Comparison of ENCODE assay signal across 8 mouse cellular contexts in the genomic region with DNA sequence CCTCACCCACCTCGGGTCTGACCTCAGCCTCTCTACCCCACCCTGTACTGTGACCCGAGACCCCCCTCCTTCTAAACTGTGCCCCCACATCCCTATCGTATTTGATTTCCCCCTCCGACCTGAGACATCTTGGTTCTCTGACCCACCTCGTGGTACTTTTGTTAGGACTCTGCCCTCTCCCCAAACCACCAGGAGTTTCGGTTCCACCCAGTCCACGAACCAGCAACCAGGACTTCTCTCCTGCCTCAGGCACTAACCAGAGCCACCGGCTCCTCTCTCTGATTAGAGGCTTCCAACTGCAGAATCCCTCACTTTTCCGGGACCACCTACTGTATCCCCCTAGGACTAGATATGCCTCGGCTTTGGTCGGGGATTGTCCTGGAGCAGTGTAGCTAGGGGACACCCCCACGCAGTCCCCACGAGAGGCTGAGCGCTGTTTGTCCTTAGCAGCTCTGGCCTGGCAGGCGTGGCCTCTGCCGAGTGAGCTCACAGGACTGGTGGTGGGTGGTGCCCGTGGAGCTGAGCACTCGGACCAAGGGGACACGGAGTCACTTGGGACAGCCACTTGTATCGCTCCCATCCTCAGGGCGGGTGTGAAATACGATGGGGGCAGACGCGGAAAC. TPM values are rescaled to one million over a fixed set of nuclear protein-coding genes. Genes with fewer than 3 reads are reported as not detected.
DNase-seq lines count a peak whose midpoint lies in the region; ATAC-seq lines count a peak whose summit lies in the region.

No protein-coding gene starts in this region.

- peaks cover 73% of the 10 kb centered on the region for H3K27me3 ChIP-seq in heart, embryonic 16.5 days (ENCODE audit: control insufficient read depth, insufficient read depth, low read length)
- peaks cover 84% of the 10 kb centered on the region for H3K27me3 ChIP-seq in liver, embryonic 13.5 days
- H3K27me3 ChIP-seq in neural tube, embryonic 15.5 days (replicated peaks) = peaks cover 71% of the 10 kb centered on the region

- H3K4me2 ChIP-seq in heart, embryonic 16.5 days (ENCODE audit: low read depth, low read length) = peak overlapping the region; percentile 61
- peak overlapping the region; percentile 33 for H3K4me2 ChIP-seq in liver, embryonic 13.5 days
- peak overlapping the region; percentile 55 for H3K4me2 ChIP-seq in neural tube, embryonic 15.5 days

- peak overlapping the region; percentile 46 for H3K9ac ChIP-seq in heart, embryonic 16.5 days (ENCODE audit: low read length)
- H3K9ac ChIP-seq in liver, embryonic 13.5 days = no peak overlapping the region
- no peak overlapping the region for H3K9ac ChIP-seq in neural tube, embryonic 15.5 days (replicated peaks)

- H3K27ac ChIP-seq in heart, embryonic 16.5 days (ENCODE audit: low read length) = no peak overlapping the region
- no peak overlapping the region for H3K27ac ChIP-seq in liver, embryonic 13.5 days
- H3K27ac ChIP-seq in neural tube, embryonic 15.5 days (replicated peaks) = no peak overlapping the region

- peaks cover 25% of the 10 kb centered on the region for H3K4me1 ChIP-seq in heart, embryonic 16.5 days (ENCODE audit: control insufficient read depth, insufficient read depth, low read length)
- peaks cover 27% of the 10 kb centered on the region for H3K4me1 ChIP-seq in liver, embryonic 13.5 days (replicated peaks)
- peaks cover 41% of the 10 kb centered on the region for H3K4me1 ChIP-seq in neural tube, embryonic 15.5 days

- H3K9me3 ChIP-seq in heart, embryonic 16.5 days (replicated peaks; ENCODE audit: control insufficient read depth, low read length) = no peaks in the 10 kb centered on the region
- no peaks in the 10 kb centered on the region for H3K9me3 ChIP-seq in liver, embryonic 13.5 days (replicated peaks)
- no peaks in the 10 kb centered on the region for H3K9me3 ChIP-seq in neural tube, embryonic 15.5 days (replicated peaks)

- intact Hi-C loops in left cerebral cortex, postnatal 10 days (cut with DNase I) = no loop called here

- H3K36me3 ChIP-seq in heart, embryonic 16.5 days (ENCODE audit: control insufficient read depth, insufficient read depth) = no peaks in the 10 kb centered on the region; the same call in 1 of the 2 replicates
- peaks cover 8% of the 10 kb centered on the region for H3K36me3 ChIP-seq in liver, embryonic 13.5 days
- no peaks in the 10 kb centered on the region for H3K36me3 ChIP-seq in neural tube, embryonic 15.5 days

- WGBS in heart, embryonic 16.5 days = 6% methylated on average over 24 of the region's 24 CpGs
- 7% methylated on average over 24 of the region's 24 CpGs for WGBS in liver, embryonic 13.5 days (ENCODE audit: insufficient replicate concordance)
- WGBS in neural tube, embryonic 15.5 days = 6% methylated on average over 24 of the region's 24 CpGs

- no peak for ATAC-seq in heart, embryonic 16.5 days (replicated peaks; ENCODE audit: extremely low read depth, insufficient read depth, low FRiP score)
- ATAC-seq in liver, embryonic 13.5 days (ENCODE audit: low read depth) = no peak
- no peak for ATAC-seq in neural tube, embryonic 15.5 days (ENCODE audit: low FRiP score)

- H3K4me3 ChIP-seq in heart, embryonic 16.5 days (ENCODE audit: low read length) = peak overlapping the region; percentile 47
- peak overlapping the region; percentile 26; the same call in 1 of the 2 replicates for H3K4me3 ChIP-seq in liver, embryonic 13.5 days (replicated peaks)
- peak overlapping the region; percentile 24 for H3K4me3 ChIP-seq in neural tube, embryonic 15.5 days (replicated peaks)

- peak; percentile 21 to 36 for DNase-seq in lung, adult 18-20 months
- DNase-seq in lung, postnatal 25 days (ENCODE audit: low spot score) = no peak
- no peak for DNase-seq in liver, embryonic 13.5 days
- DNase-seq in left cerebral cortex, postnatal 10 days (ENCODE audit: extremely low spot score in 1 of 2, low spot score in 2 of 2) = no peak
- no peak for DNase-seq in frontal cortex, postnatal 10 days (ENCODE audit: low spot score in 2 of 2)
- DNase-seq in layer of hippocampus, postnatal 10 days (ENCODE audit: low spot score in 2 of 2) = no peak

RNA-seq across cellular contexts. Expression of gene Cilp2, which starts 0.9 kb away (rescaled TPM):
- polyA plus RNA-seq in heart, embryonic 16.5 days (2015; fragmentation: Nextera tagmentation; extraction: Ambion mirVana) = 0.29 and 0.47 TPM in 2 replicates
- 0.03 and 0.09 TPM in 2 replicates for polyA plus RNA-seq in liver, embryonic 13.5 days (2015; fragmentation: Nextera tagmentation; extraction: Ambion mirVana)
- polyA plus RNA-seq in neural tube, embryonic 15.5 days (2015; fragmentation: Nextera tagmentation; extraction: Ambion mirVana) = 5.3 and 6.0 TPM in 2 replicates
- 1 to 10 TPM; 2.5 to 2.6 TPM for total RNA-seq in left cerebral cortex, postnatal 10 days (2021)
- 1 to 10 TPM; 2.5 to 2.8 TPM for total RNA-seq in layer of hippocampus, postnatal 10 days (2021)

RNA-seq across cellular contexts. Expression of gene Tssk6, which starts 13.6 kb away (rescaled TPM):
- polyA plus RNA-seq in heart, embryonic 16.5 days (2015; fragmentation: Nextera tagmentation; extraction: Ambion mirVana) = 1.1 and 2.0 TPM in 2 replicates
- 2.4 and 2.5 TPM in 2 replicates for polyA plus RNA-seq in liver, embryonic 13.5 days (2015; fragmentation: Nextera tagmentation; extraction: Ambion mirVana)
- polyA plus RNA-seq in neural tube, embryonic 15.5 days (2015; fragmentation: Nextera tagmentation; extraction: Ambion mirVana) = 4.3 TPM in 2 replicates
- total RNA-seq in left cerebral cortex, postnatal 10 days (2021) = under 1 TPM; 0.26 to 0.53 TPM
- under 1 TPM; 0.49 to 0.62 TPM for total RNA-seq in layer of hippocampus, postnatal 10 days (2021)

RNA-seq across cellular contexts. Expression of gene Ndufa13, which starts 14.0 kb away (rescaled TPM):
- polyA plus RNA-seq in heart, embryonic 16.5 days (2015; fragmentation: Nextera tagmentation; extraction: Ambion mirVana) = 372 and 379 TPM in 2 replicates
- polyA plus RNA-seq in liver, embryonic 13.5 days (2015; fragmentation: Nextera tagmentation; extraction: Ambion mirVana) = 109 and 114 TPM in 2 replicates
- 190 and 209 TPM in 2 replicates for polyA plus RNA-seq in neural tube, embryonic 15.5 days (2015; fragmentation: Nextera tagmentation; extraction: Ambion mirVana)
- total RNA-seq in left cerebral cortex, postnatal 10 days (2021) = 100 to 1,000 TPM; 111 to 119 TPM
- 100 to 1,000 TPM; 137 to 147 TPM for total RNA-seq in layer of hippocampus, postnatal 10 days (2021)

RNA-seq across cellular contexts. Expression of gene Yjefn3, which starts 14.2 kb away (rescaled TPM):
- polyA plus RNA-seq in heart, embryonic 16.5 days (2015; fragmentation: Nextera tagmentation; extraction: Ambion mirVana) = 8.2 and 8.7 TPM in 2 replicates
- polyA plus RNA-seq in liver, embryonic 13.5 days (2015; fragmentation: Nextera tagmentation; extraction: Ambion mirVana) = 0.74 and 0.81 TPM in 2 replicates
- polyA plus RNA-seq in neural tube, embryonic 15.5 days (2015; fragmentation: Nextera tagmentation; extraction: Ambion mirVana) = 11.8 and 15.6 TPM in 2 replicates
- total RNA-seq in left cerebral cortex, postnatal 10 days (2021) = 10 to 100 TPM; 16.9 to 17.5 TPM
- total RNA-seq in layer of hippocampus, postnatal 10 days (2021) = 10 to 100 TPM; 11.8 to 14.1 TPM

RNA-seq across cellular contexts. Expression of gene Pbx4, which starts 56.1 kb away (rescaled TPM):
- polyA plus RNA-seq in heart, embryonic 16.5 days (2015; fragmentation: Nextera tagmentation; extraction: Ambion mirVana) = 4.1 and 5.4 TPM in 2 replicates
- polyA plus RNA-seq in liver, embryonic 13.5 days (2015; fragmentation: Nextera tagmentation; extraction: Ambion mirVana) = 2.4 and 2.8 TPM in 2 replicates
- 52.6 and 61.2 TPM in 2 replicates for polyA plus RNA-seq in neural tube, embryonic 15.5 days (2015; fragmentation: Nextera tagmentation; extraction: Ambion mirVana)
- total RNA-seq in left cerebral cortex, postnatal 10 days (2021) = 10 to 100 TPM; 20.6 to 25.4 TPM
- 10 to 100 TPM; 18.8 to 25.4 TPM for total RNA-seq in layer of hippocampus, postnatal 10 days (2021)

Comparison
In these comparisons a context has a peak if more than half of its experiments do, and no peak if none do; other contexts are left out.
1. DNase-seq: peak in lung, adult 18-20 months (2 of 2); none in lung, postnatal 25 days (single experiment), liver, embryonic 13.5 days (single experiment), left cerebral cortex, postnatal 10 days (0 of 2), frontal cortex, postnatal 10 days (0 of 2) and layer of hippocampus, postnatal 10 days (0 of 2).
2. Peak in every context shown above with its lines, with median percentiles within 50 percentile points of each other: H3K4me2 ChIP-seq and H3K4me3 ChIP-seq.